Mouse (Mus musculus): ENCODE measurements around the gene Ppp1cb.

DNA sequence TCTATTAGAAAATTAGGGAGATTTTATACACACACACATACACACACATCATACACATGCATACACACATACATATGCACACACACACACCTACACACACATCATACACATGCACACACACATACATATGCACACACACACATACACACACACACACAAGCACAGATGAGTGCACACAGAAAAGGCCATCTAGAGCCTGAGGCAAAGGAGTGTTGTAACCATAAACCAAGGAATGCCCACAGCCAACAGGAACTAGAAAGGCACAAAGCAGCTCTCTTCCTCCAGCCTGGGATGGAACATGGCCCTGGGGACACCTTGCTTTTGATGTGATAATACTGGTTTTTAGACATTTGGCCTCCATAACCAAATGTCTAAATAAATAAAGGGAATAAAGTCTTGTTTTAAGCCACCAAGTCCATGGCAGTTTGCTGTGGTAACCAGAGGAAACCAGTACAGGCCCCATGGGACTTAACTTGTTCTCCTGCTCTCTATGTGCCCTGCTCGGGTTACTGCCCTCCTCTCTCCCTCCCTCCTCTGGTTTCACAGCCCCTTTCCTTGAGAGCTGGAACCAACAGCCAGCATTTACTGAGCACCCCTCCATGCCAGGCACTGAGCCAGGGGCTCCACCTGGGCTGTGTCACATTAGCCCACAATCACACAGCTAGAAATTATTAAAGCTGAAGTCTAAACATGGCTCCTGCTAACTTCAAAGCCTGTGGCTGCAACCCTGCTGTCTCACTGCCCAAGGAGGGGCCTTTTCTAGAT is 46.3 kb upstream of the Ppp1cb start:
- TF ChIP-seq POLR2A (IDR thresholded peaks at IDR 0.05; ENCODE audit: insufficient read depth, low read depth, low read length) (no peak), CTCF (IDR thresholded peaks at IDR 0.05; ENCODE audit: insufficient read depth, low read depth, low read length) (no peak)

Measured in olfactory bulb, adult 2 months (tissue).